Mouse (Mus musculus) brain, adult 2 months (tissue): ENCODE results near the gene Gm5431.
A peak's percentile ranks its signal among the peaks of the same experiment; 100 is the strongest.

Source experiments
- DNase-seq: peaks from one replicate; pipeline ENCODE4 v3.0.0; 2011; ENCODE audit warnings: low read depth, low spot score

The Gm5431 gene

DNA sequence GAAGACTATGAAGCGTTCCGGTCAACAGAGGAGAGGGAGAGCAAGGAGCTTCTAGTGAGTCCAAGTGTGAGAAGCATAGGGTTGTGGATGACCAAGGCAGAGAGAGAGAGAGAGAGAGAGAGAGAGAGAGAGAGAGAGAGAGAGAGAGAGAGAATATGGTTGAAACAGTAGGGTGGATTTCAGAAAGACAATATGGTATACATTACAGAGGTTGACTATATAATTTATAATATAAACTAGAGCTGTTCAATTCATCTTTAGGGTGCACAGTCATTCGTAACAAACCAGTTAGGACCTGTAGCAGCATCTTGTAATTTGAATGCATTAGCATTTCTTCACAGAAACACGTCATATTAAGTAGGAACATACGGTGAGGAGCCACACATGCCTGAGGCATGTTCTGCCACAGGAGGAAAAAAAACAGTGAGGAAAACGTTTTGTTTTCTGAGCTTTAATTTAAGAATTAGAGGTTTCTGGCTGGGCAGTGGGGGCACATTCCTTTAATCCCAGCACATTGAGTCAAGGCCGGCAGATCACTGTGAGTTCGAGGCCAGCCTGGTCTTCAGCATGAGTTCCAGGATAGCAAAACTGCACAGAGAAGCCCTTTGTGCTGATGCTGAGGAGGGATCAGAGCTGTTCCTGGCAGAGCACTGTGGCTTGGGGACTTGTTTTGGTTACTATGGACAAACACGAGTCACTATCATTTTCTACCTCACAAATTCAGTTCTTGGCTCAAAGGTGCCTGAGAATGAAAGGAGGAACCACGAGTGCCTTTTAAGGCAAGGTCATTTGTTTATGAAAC, 62.9 kb downstream of the Gm5431 start:
- DNase-seq: no peak

DNA sequence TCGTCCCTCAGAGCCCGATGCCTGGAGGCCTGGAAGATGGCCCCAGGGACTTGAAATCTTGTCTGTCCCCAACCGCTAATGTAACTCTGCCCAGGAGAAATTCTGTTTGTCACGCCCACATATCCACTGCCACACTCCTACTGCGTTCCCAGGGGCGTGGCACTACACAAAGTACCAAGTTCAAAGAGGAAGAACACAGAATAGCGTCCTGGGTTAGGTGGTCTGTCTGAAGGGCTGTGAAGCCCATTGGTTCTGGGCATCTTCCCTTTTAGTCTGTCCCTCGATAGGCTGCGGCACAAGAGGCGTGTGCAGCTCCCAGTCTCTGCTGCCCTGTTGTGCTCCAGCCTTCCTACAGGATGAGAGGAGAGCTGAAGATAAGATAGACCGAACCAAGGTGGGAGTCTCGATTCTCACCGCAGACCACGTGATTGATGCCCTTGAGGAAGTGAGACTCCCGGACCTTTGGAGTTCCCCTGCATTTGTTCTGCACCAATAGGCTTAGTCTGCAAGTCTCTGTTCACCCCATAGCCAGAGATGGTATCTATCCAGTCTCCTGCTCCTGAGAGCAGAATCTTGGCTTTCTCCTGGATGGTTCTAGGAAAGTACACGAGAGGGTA, 63.7 kb downstream of the Gm5431 start:
- peak; percentile 56 for DNase-seq
